9 mouse cellular contexts compared by ENCODE assay signal in the genomic region with DNA sequence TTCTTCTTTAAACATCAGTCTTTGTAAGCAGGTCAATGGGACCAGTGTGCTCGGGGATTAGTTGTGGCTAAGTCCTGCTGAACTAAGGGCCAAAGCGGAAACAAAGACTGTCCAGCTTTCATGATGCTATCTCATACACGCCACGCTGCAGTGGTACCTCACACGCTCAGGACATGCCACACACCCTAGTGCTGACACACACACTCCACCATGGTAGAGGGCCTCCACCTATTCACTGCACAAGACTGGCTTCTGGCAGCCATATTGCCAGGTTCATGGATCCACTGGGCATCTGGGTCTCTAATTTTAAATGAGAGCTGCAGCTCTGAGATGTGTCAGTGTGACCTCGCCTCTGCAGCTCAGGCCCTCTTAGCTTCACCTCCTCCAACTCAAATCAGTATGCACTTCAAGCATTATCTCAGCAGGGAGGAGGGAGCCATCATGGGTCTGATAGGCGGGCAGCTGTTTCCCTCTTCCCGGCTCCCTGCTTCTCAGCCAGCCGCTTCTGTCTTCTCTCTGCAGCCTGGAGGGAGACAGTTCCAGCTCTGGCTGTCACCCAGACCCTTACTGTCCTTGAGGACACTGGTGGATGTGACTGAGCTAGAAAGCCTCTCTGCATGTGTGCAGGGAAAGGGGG.
DNase-seq lines count a peak whose midpoint lies in the region; ATAC-seq and TF ChIP-seq lines count a peak whose summit lies in the region.
"Had no signal": no experiment of that assay in that cellular context is flagged by ENCODE, and none has a peak within 500 bp of the region (broad histone marks: within the 10 kb centered on the region; RNA-seq: fewer than 3 reads in every experiment).

No protein-coding gene starts in this region.

- no peaks in the 10 kb centered on the region for H3K36me3 ChIP-seq in heart, embryonic 14.5 days (ENCODE audit: control insufficient read depth, insufficient read depth, low read length)
- H3K36me3 ChIP-seq in midbrain, embryonic 15.5 days (replicated peaks): no peaks in the 10 kb centered on the region
- H3K36me3 ChIP-seq in thymus, adult 2 months (ENCODE audit: control insufficient read depth, insufficient read depth, low read length): no peaks in the 10 kb centered on the region

- no peak overlapping the region for H3K4me2 ChIP-seq in heart, embryonic 14.5 days (ENCODE audit: low read length)
- no peak overlapping the region for H3K4me2 ChIP-seq in midbrain, embryonic 15.5 days

- no peak overlapping the region for H3K4me3 ChIP-seq in left cerebral cortex, adult 2 months
- no peak overlapping the region for H3K4me3 ChIP-seq in heart, embryonic 14.5 days (ENCODE audit: control insufficient read depth in 1 of 2, insufficient read depth in 1 of 2, low read depth in 1 of 2, low read length in 2 of 2)
- no peak overlapping the region for H3K4me3 ChIP-seq in midbrain, embryonic 15.5 days
- no peak overlapping the region for H3K4me3 ChIP-seq in thymus, adult 2 months (ENCODE audit: control insufficient read depth, insufficient read depth, low read length)

- TF ChIP-seq CTCF in left cerebral cortex, adult 2 months (IDR thresholded peaks at IDR 0.05): no peak
- TF ChIP-seq CTCF in thymus, adult 2 months (IDR thresholded peaks at IDR 0.05; ENCODE audit: borderline replicate concordance, control insufficient read depth, extremely low read depth, insufficient read depth, low read length, poor library complexity): no peak

- 26% methylated on average over 9 of the region's 9 CpGs for WGBS in heart, embryonic 14.5 days
- 13% methylated on average over 9 of the region's 9 CpGs for WGBS in midbrain, embryonic 15.5 days
- WGBS in thymus, adult 2 months: 94% methylated on average over 9 of the region's 9 CpGs

- no peaks in the 10 kb centered on the region for H3K27me3 ChIP-seq in heart, embryonic 14.5 days (ENCODE audit: control insufficient read depth, insufficient read depth, low read length)
- H3K27me3 ChIP-seq in midbrain, embryonic 15.5 days (replicated peaks): no peaks in the 10 kb centered on the region
- no peaks in the 10 kb centered on the region for H3K27me3 ChIP-seq in thymus, adult 2 months (ENCODE audit: control insufficient read depth, insufficient read depth, low read length)

- H3K4me1 ChIP-seq in heart, embryonic 14.5 days (ENCODE audit: control insufficient read depth in 2 of 2, insufficient read depth in 2 of 2, low read length in 2 of 2): peaks cover 42 to 49% of the 10 kb centered on the region in 2 experiments
- peaks cover 38% of the 10 kb centered on the region for H3K4me1 ChIP-seq in midbrain, embryonic 15.5 days
- H3K4me1 ChIP-seq in thymus, adult 2 months (replicated peaks; ENCODE audit: control insufficient read depth, insufficient read depth, low read length): peaks cover 17% of the 10 kb centered on the region

- ATAC-seq in heart, embryonic 14.5 days (ENCODE audit: insufficient number of reproducible peaks, insufficient read depth, low FRiP score, low read depth): peak; percentile 72
- ATAC-seq in midbrain, embryonic 15.5 days (replicated peaks): peak; percentile 75
- ATAC-seq: intestine, postnatal 0 days had no signal

- no peak for TF ChIP-seq POLR2A in thymus, adult 2 months (IDR thresholded peaks at IDR 0.05; ENCODE audit: control insufficient read depth, extremely low read depth, insufficient read depth, low read length, poor library complexity)

- peak overlapping the region; percentile 65; the same call in 1 of the 2 replicates for H3K27ac ChIP-seq in left cerebral cortex, adult 2 months
- H3K27ac ChIP-seq in heart, embryonic 14.5 days (replicated peaks in 1 of 2; ENCODE audit: control insufficient read depth in 1 of 2, insufficient read depth in 1 of 2, low read depth in 2 of 2, low read length in 2 of 2): peak overlapping the region; percentile 78 to 86
- peak overlapping the region; percentile 79 for H3K27ac ChIP-seq in midbrain, embryonic 15.5 days
- H3K27ac ChIP-seq in thymus, adult 2 months (ENCODE audit: control insufficient read depth, insufficient read depth, low read length): no peak overlapping the region

- DNase-seq in left cerebral cortex, adult 2 months (ENCODE audit: extremely low spot score in 1 of 2, low spot score in 2 of 2): no peak
- DNase-seq in left cerebral cortex, adult 11 months (ENCODE audit: low spot score): no peak
- DNase-seq in cerebellum, adult 9-10 months: peak; percentile 64
- no peak for DNase-seq in left cerebral cortex, postnatal 14 days (ENCODE audit: low spot score in 2 of 2)
- no peak for DNase-seq in frontal cortex, postnatal 25 days (ENCODE audit: low spot score in 2 of 2)
- DNase-seq in thymus, adult 2 months: no peak

- no peaks in the 10 kb centered on the region for H3K9me3 ChIP-seq in heart, embryonic 14.5 days (ENCODE audit: control insufficient read depth, low read length)
- H3K9me3 ChIP-seq in midbrain, embryonic 15.5 days: no peaks in the 10 kb centered on the region

- H3K9ac ChIP-seq in heart, embryonic 14.5 days (ENCODE audit: low read length): no peak overlapping the region
- H3K9ac ChIP-seq in midbrain, embryonic 15.5 days: no peak overlapping the region

- intact Hi-C loops in left cerebral cortex, adult 2 months (cut with DNase I): no loop called here
- intact Hi-C loops in left cerebral cortex, postnatal 14 days (cut with DNase I): no loop called here
